Mouse (Mus musculus) MEL (cell line): ENCODE data around the gene Exd2.

ENCODE experiments used
- CTCF ChIP-seq, 3 experiments: IDR thresholded peaks in 2 of 3; conservative IDR thresholded peaks in 1 of 3; 2 replicates each; pipeline ENCODE4 v1.5.1; 2011 to 2012; ENCODE audit warnings: low read length in 3 of 3, low read depth in 2 of 3, mild to moderate bottlenecking in 2 of 3, improper control_type of control experiment in 1 of 3, inconsistent platforms in 1 of 3, mixed read lengths in 1 of 3, moderate library complexity in 1 of 3; ENCODE audit not compliant: control insufficient read depth in 1 of 3, insufficient read depth in 1 of 3, poor library complexity in 1 of 3, severe bottlenecking in 1 of 3
- EP300 ChIP-seq, 2 experiments: IDR thresholded peaks; 2 replicates each; pipeline ENCODE4 v1.6.1; 2011; ENCODE audit warnings: improper control_type of control experiment in 2 of 2, low read length in 2 of 2, low read depth in 1 of 2, mild to moderate bottlenecking in 1 of 2
- GABPA ChIP-seq: IDR thresholded peaks from 2 replicates; pipeline ENCODE4 v1.6.1; 2012; ENCODE audit warnings: low read depth, mild to moderate bottlenecking, inconsistent platforms, low read length, improper control_type of control experiment, moderate library complexity
- JUND ChIP-seq: IDR thresholded peaks from 2 replicates; pipeline ENCODE4 v1.6.1; 2011; ENCODE audit warnings: low read depth, mild to moderate bottlenecking, improper control_type of control experiment, low read length
- MAX ChIP-seq: IDR thresholded peaks from 2 replicates; pipeline ENCODE4 v1.6.1; 2011; ENCODE audit warnings: low read length, improper control_type of control experiment
- MEF2A ChIP-seq: IDR thresholded peaks from 2 replicates; pipeline ENCODE4 v1.6.1; 2014; ENCODE audit warnings: low read depth, mild to moderate bottlenecking, inconsistent platforms, low read length, improper control_type of control experiment; ENCODE audit not compliant: poor library complexity, insufficient replicate concordance, severe bottlenecking; ENCODE audit errors: extremely low read depth
- NELFE ChIP-seq: IDR thresholded peaks from 2 replicates; pipeline ENCODE4 v1.6.1; 2011; ENCODE audit warnings: low read depth, low read length, improper control_type of control experiment
- NRF1 ChIP-seq: IDR thresholded peaks from 2 replicates; pipeline ENCODE4 v1.6.1; 2014; ENCODE audit warnings: low read depth, mild to moderate bottlenecking, inconsistent platforms, low read length, improper control_type of control experiment, moderate library complexity; ENCODE audit not compliant: poor library complexity, insufficient read depth, severe bottlenecking
- POLR2A ChIP-seq, 2 experiments: IDR thresholded peaks; 2 replicates each; pipeline ENCODE4 v1.6.1; 2011 to 2012; ENCODE audit warnings: low read length in 2 of 2, mild to moderate bottlenecking in 2 of 2, control low read depth in 1 of 2, improper control_type of control experiment in 1 of 2, low read depth in 1 of 2, moderate library complexity in 1 of 2; ENCODE audit not compliant: control insufficient read depth in 1 of 2, insufficient read depth in 1 of 2, poor library complexity in 1 of 2
- TAL1 ChIP-seq: IDR thresholded peaks from 2 replicates; pipeline ENCODE4 v1.6.1; 2012; ENCODE audit warnings: mild to moderate bottlenecking, inconsistent platforms, low read length, moderate library complexity, mixed read lengths
- USF2 ChIP-seq, 2 experiments: IDR thresholded peaks; 2 replicates each; pipeline ENCODE4 v1.6.1; 2011 to 2012; ENCODE audit warnings: improper control_type of control experiment in 2 of 2, low read length in 2 of 2, borderline replicate concordance in 1 of 2, inconsistent platforms in 1 of 2, low read depth in 1 of 2, mild to moderate bottlenecking in 1 of 2; ENCODE audit not compliant: insufficient read depth in 1 of 2
- ZMIZ1 ChIP-seq: IDR thresholded peaks from 2 replicates; pipeline ENCODE4 v1.6.1; 2012; ENCODE audit warnings: low read depth, mild to moderate bottlenecking, inconsistent platforms, low read length, improper control_type of control experiment, moderate library complexity

GRCm38 (mm10) chr12:80538311-80538710, 75.4 kb downstream of the Exd2 start:
- TF ChIP-seq ZMIZ1, result no peak
- no peak for TF ChIP-seq JUND
- TF ChIP-seq MEF2A, result no peak
- no peak for TF ChIP-seq NRF1
- no peak for TF ChIP-seq POLR2A (IDR thresholded peaks at IDR 0.05; ENCODE audit: control insufficient read depth in 1 of 2, insufficient read depth in 1 of 2, low read depth in 1 of 2, low read length in 2 of 2, poor library complexity in 1 of 2)
- TF ChIP-seq TAL1, result no peak
- no peak for TF ChIP-seq GABPA
- no peak for TF ChIP-seq CTCF (IDR thresholded peaks at IDR 0.05 in 2 of 3, conservative IDR thresholded peaks at IDR 0.05 in 1 of 3; ENCODE audit: control insufficient read depth in 1 of 3, insufficient read depth in 1 of 3, low read depth in 2 of 3, low read length in 3 of 3, poor library complexity in 1 of 3, severe bottlenecking in 1 of 3)
- no peak for TF ChIP-seq NELFE
- no peak for TF ChIP-seq EP300 (IDR thresholded peaks at IDR 0.05; ENCODE audit: low read depth in 1 of 2, low read length in 2 of 2)
- TF ChIP-seq MAX, result no peak
- no peak for TF ChIP-seq USF2 (IDR thresholded peaks at IDR 0.05; ENCODE audit: borderline replicate concordance in 1 of 2, insufficient read depth in 1 of 2, low read depth in 1 of 2, low read length in 2 of 2)
